Comparison of ENCODE assay signal across 8 mouse cellular contexts in genomic region chr17:47428831-47429304, GRCm38 (mm10). TPM values are rescaled to one million over a fixed set of nuclear protein-coding genes. Genes with fewer than 3 reads are reported as not detected.
DNase-seq lines count a peak whose midpoint lies in the region; ATAC-seq and TF ChIP-seq lines count a peak whose summit lies in the region.

No protein-coding gene starts in this region.

- peak; percentile 56 for ATAC-seq in embryonic facial prominence, embryonic 14.5 days (ENCODE audit: low read depth)

- H3K79me2 ChIP-seq in liver, adult 2 months (ENCODE audit: control insufficient read depth, insufficient read depth, low read length), result no peaks in the 10 kb centered on the region

- H3K36me3 ChIP-seq in embryonic facial prominence, embryonic 14.5 days (ENCODE audit: control insufficient read depth, insufficient read depth, low read length), result no peaks in the 10 kb centered on the region
- H3K36me3 ChIP-seq in hindbrain, embryonic 10.5 days, result no peaks in the 10 kb centered on the region
- H3K36me3 ChIP-seq in liver, adult 2 months (ENCODE audit: control insufficient read depth, insufficient read depth, low read length), result peaks cover 2% of the 10 kb centered on the region; the same call in 1 of the 2 replicates

- DNase-seq in adrenal gland, adult 2 months, result peak; percentile 61
- DNase-seq in embryonic facial prominence, embryonic 14.5 days (ENCODE audit: low spot score), result peak; percentile 70
- peak; percentile 75 for DNase-seq in hindbrain, embryonic 10.5 days (ENCODE audit: low spot score)
- DNase-seq in liver, adult 2 months (ENCODE audit: extremely low read depth, low read depth, low spot score), result no peak
- peak; percentile 52 for DNase-seq in neural tube, embryonic 10.5 days (ENCODE audit: extremely low spot score, low spot score)
- DNase-seq in thymus, adult 18-20 months, result no peak
- DNase-seq in cerebellum, adult 11-12 months, result no peak
- no peak for DNase-seq in layer of hippocampus, adult 8-10 months (ENCODE audit: low spot score in 2 of 2)

- peak overlapping the region; percentile 25; the same call in 1 of the 2 replicates for H3K4me2 ChIP-seq in embryonic facial prominence, embryonic 14.5 days (ENCODE audit: low read depth, low read length)

- TF ChIP-seq CTCF in liver, adult 2 months (IDR thresholded peaks at IDR 0.05; ENCODE audit: low read depth, low read length), result peak; percentile 54

- 12% methylated on average over 8 of the region's 8 CpGs for WGBS in embryonic facial prominence, embryonic 14.5 days
- 7% methylated on average over 8 of the region's 8 CpGs for WGBS in hindbrain, embryonic 10.5 days
- 53% methylated on average over 8 of the region's 8 CpGs for whole genome bisulfite sequencing in liver, adult 2 months

- H3K9ac ChIP-seq in embryonic facial prominence, embryonic 14.5 days (ENCODE audit: low read depth, low read length), result no peak overlapping the region
- no peak overlapping the region for H3K9ac ChIP-seq in liver, adult 2 months (ENCODE audit: low read depth, low read length)

- no peak overlapping the region for H3K27ac ChIP-seq in embryonic facial prominence, embryonic 14.5 days (replicated peaks; ENCODE audit: low read depth, low read length)
- peak overlapping the region; percentile 18; the same call in 1 of the 2 replicates for H3K27ac ChIP-seq in hindbrain, embryonic 10.5 days
- no peak overlapping the region for H3K27ac ChIP-seq in liver, adult 2 months (replicated peaks; ENCODE audit: insufficient read depth, low read depth, low read length)

- H3K9me3 ChIP-seq in embryonic facial prominence, embryonic 14.5 days (ENCODE audit: control insufficient read depth, low read length), result no peaks in the 10 kb centered on the region
- H3K9me3 ChIP-seq in hindbrain, embryonic 10.5 days, result no peaks in the 10 kb centered on the region

- TF ChIP-seq POLR2A in liver, adult 2 months (IDR thresholded peaks at IDR 0.05; ENCODE audit: extremely low read depth, insufficient read depth, low read length), result no peak

- H3K27me3 ChIP-seq in embryonic facial prominence, embryonic 14.5 days (replicated peaks; ENCODE audit: control insufficient read depth, insufficient read depth, low read length), result no peaks in the 10 kb centered on the region
- peaks cover 7% of the 10 kb centered on the region; the same call in 1 of the 2 replicates for H3K27me3 ChIP-seq in hindbrain, embryonic 10.5 days (ENCODE audit: insufficient read depth, poor library complexity, severe bottlenecking)
- no peaks in the 10 kb centered on the region for H3K27me3 ChIP-seq in liver, adult 2 months (ENCODE audit: control insufficient read depth, insufficient read depth, low read length)

- H3K4me1 ChIP-seq in embryonic facial prominence, embryonic 14.5 days (ENCODE audit: control insufficient read depth, insufficient read depth, low read length), result no peaks in the 10 kb centered on the region
- peaks cover 16% of the 10 kb centered on the region for H3K4me1 ChIP-seq in hindbrain, embryonic 10.5 days (replicated peaks)
- H3K4me1 ChIP-seq in liver, adult 2 months (ENCODE audit: control insufficient read depth, insufficient read depth, low read length), result peaks cover 4% of the 10 kb centered on the region

- no peak overlapping the region for H3K4me3 ChIP-seq in embryonic facial prominence, embryonic 14.5 days (ENCODE audit: low read depth, low read length)
- H3K4me3 ChIP-seq in hindbrain, embryonic 10.5 days, result peak overlapping the region; percentile 24
- H3K4me3 ChIP-seq in liver, adult 2 months (ENCODE audit: insufficient read depth, low read depth, low read length), result no peak overlapping the region

RNA-seq across cellular contexts. Expression of gene AI661453, which starts 7.5 kb away (rescaled TPM):
- under 1 TPM; 0.92 to 0.97 TPM for total RNA-seq in adrenal gland, adult 2 months (2021)
- polyA plus RNA-seq in adrenal gland, adult 2 months (2012; rRNA removed), result 0.36 and 0.73 TPM in 2 replicates
- polyA plus RNA-seq in embryonic facial prominence, embryonic 14.5 days (2014; fragmentation: Nextera tagmentation; extraction: Ambion mirVana), result 2.4 and 2.9 TPM in 2 replicates
- 0.24 and 0.54 TPM in 2 replicates for polyA plus RNA-seq in hindbrain, embryonic 10.5 days (2016; fragmentation: Nextera tagmentation; extraction: Ambion mirVana)
- total RNA-seq in liver, adult 2 months (2014; rRNA removed), result 2.4 and 6.2 TPM in 2 replicates
- 5.7 and 6.3 TPM in 2 replicates for polyA plus RNA-seq in liver, adult 2 months (2012; rRNA removed)
- under 1 TPM; 0.23 to 0.82 (median 0.66) TPM for total RNA-seq in layer of hippocampus, adult 8-10 months (2022)

RNA-seq across cellular contexts. Expression of gene 1700001C19Rik, which starts 8.3 kb away (rescaled TPM):
- not detected for total RNA-seq in adrenal gland, adult 2 months (2021)
- polyA plus RNA-seq in adrenal gland, adult 2 months (2012; rRNA removed), result 0.24 TPM in 1 of 2 replicates, not detected in the other
- polyA plus RNA-seq in embryonic facial prominence, embryonic 14.5 days (2014; fragmentation: Nextera tagmentation; extraction: Ambion mirVana), result 0.13 and 0.49 TPM in 2 replicates
- 0.67 TPM in 1 of 2 replicates, not detected in the other for polyA plus RNA-seq in hindbrain, embryonic 10.5 days (2016; fragmentation: Nextera tagmentation; extraction: Ambion mirVana)
- total RNA-seq in liver, adult 2 months (2014; rRNA removed), result 12.2 and 16.2 TPM in 2 replicates
- 11.7 and 12.2 TPM in 2 replicates for polyA plus RNA-seq in liver, adult 2 months (2012; rRNA removed)
- under 1 TPM in 2 of 4 experiments, not detected in 2; 0.20 to 0.22 TPM for total RNA-seq in layer of hippocampus, adult 8-10 months (2022)

RNA-seq across cellular contexts. Expression of gene Guca1a, which starts 28.5 kb away (rescaled TPM):
- 1 to 10 TPM; 1.6 to 3.0 TPM for total RNA-seq in adrenal gland, adult 2 months (2021)
- 4.0 and 5.0 TPM in 2 replicates for polyA plus RNA-seq in adrenal gland, adult 2 months (2012; rRNA removed)
- polyA plus RNA-seq in embryonic facial prominence, embryonic 14.5 days (2014; fragmentation: Nextera tagmentation; extraction: Ambion mirVana), result 5.7 and 6.5 TPM in 2 replicates
- 1.8 and 2.1 TPM in 2 replicates for polyA plus RNA-seq in hindbrain, embryonic 10.5 days (2016; fragmentation: Nextera tagmentation; extraction: Ambion mirVana)
- 0.55 and 2.3 TPM in 2 replicates for total RNA-seq in liver, adult 2 months (2014; rRNA removed)
- 2.7 and 2.8 TPM in 2 replicates for polyA plus RNA-seq in liver, adult 2 months (2012; rRNA removed)
- total RNA-seq in layer of hippocampus, adult 8-10 months (2022), result 1 to 10 TPM in 1 of 4 experiments, under 1 TPM in 2, not detected in 1; 0.37 to 1.2 (median 0.80) TPM

RNA-seq across cellular contexts. Expression of gene Guca1b, which starts 43.7 kb away (rescaled TPM):
- 1 to 10 TPM in 1 of 2 experiments, under 1 TPM in 1; 0.38 to 3.2 TPM for total RNA-seq in adrenal gland, adult 2 months (2021)
- 2.5 and 2.6 TPM in 2 replicates for polyA plus RNA-seq in adrenal gland, adult 2 months (2012; rRNA removed)
- 0.37 and 0.50 TPM in 2 replicates for polyA plus RNA-seq in embryonic facial prominence, embryonic 14.5 days (2014; fragmentation: Nextera tagmentation; extraction: Ambion mirVana)
- 0.97 and 1.0 TPM in 2 replicates for polyA plus RNA-seq in hindbrain, embryonic 10.5 days (2016; fragmentation: Nextera tagmentation; extraction: Ambion mirVana)
- 0.54 TPM in 1 of 2 replicates, not detected in the other for total RNA-seq in liver, adult 2 months (2014; rRNA removed)
- polyA plus RNA-seq in liver, adult 2 months (2012; rRNA removed), result 0.65 and 0.71 TPM in 2 replicates
- total RNA-seq in layer of hippocampus, adult 8-10 months (2022), result 1 to 10 TPM; 1.0 to 3.3 (median 1.5) TPM

Comparison
In these comparisons a context has a peak if more than half of its experiments do, and no peak if none do; other contexts are left out.
1. DNase-seq: peak in adrenal gland, adult 2 months (single experiment), embryonic facial prominence, embryonic 14.5 days (single experiment), hindbrain, embryonic 10.5 days (single experiment) and neural tube, embryonic 10.5 days (single experiment); none in liver, adult 2 months (single experiment), thymus, adult 18-20 months (0 of 2), cerebellum, adult 11-12 months (single experiment) and layer of hippocampus, adult 8-10 months (0 of 2).